Mouse (Mus musculus): ENCODE data around the gene Plcl2. TPM values are rescaled to one million over a fixed set of nuclear protein-coding genes. Genes with fewer than 3 reads are reported as not detected.

Plcl2 gene
- total RNA-seq, 2 experiments from 2014 or later = 61.7 to 64.4 TPM

Other genes starting within 250 kb of the Plcl2 start
- 1 to 10 TPM; 2.5 to 2.6 TPM for gene Dazl, start 215.8 kb upstream of the Plcl2 start, total RNA-seq (2021)